Mouse (Mus musculus): ENCODE data around the gene Gbx2. TPM values are rescaled to one million over a fixed set of nuclear protein-coding genes. Genes with fewer than 3 reads are reported as not detected.

Gbx2 gene
- polyA plus RNA-seq, 1 experiment from 2014 or later: 41.2 TPM

- 4% methylated on average over 10 of the region's 10 CpGs for WGBS
- peak overlapping the region; percentile 85; the same call in 1 of the 2 replicates for H3K27ac ChIP-seq
- DNase-seq (ENCODE audit: low spot score): no peak
- peaks cover 56% of the 10 kb centered on the region for H3K4me1 ChIP-seq (replicated peaks)
- 0 out of 2 replicates have a peak, but pooled peaks cover 4% of the 10 kb centered on the region for H3K9me3 ChIP-seq
- H3K27me3 ChIP-seq (ENCODE audit: insufficient read depth, poor library complexity, severe bottlenecking): peaks cover 100% of the 10 kb centered on the region
- no peaks in the 10 kb centered on the region for H3K36me3 ChIP-seq
- peak overlapping the region; percentile 54; the same call in 1 of the 2 replicates for H3K4me3 ChIP-seq
Measured at GRCm38 (mm10) chr1:89921806-89922205, 9.2 kb downstream of the Gbx2 start.

GRCm38 (mm10) chr1:89919206-89919605, 11.8 kb downstream of the Gbx2 start:
- 82% methylated on average over 6 of the region's 6 CpGs for WGBS
- Histone ChIP-seq H3K4me1 (replicated peaks) (peaks cover 30% of the 10 kb centered on the region), H3K4me3 (no peak overlapping the region), H3K9me3 (0 out of 2 replicates have a peak, but pooled peaks cover 4% of the 10 kb centered on the region), H3K27ac (no peak overlapping the region), H3K36me3 (no peaks in the 10 kb centered on the region), H3K27me3 (ENCODE audit: insufficient read depth, poor library complexity, severe bottlenecking) (peaks cover 80% of the 10 kb centered on the region)
- no peak for DNase-seq (ENCODE audit: low spot score)

DNA sequence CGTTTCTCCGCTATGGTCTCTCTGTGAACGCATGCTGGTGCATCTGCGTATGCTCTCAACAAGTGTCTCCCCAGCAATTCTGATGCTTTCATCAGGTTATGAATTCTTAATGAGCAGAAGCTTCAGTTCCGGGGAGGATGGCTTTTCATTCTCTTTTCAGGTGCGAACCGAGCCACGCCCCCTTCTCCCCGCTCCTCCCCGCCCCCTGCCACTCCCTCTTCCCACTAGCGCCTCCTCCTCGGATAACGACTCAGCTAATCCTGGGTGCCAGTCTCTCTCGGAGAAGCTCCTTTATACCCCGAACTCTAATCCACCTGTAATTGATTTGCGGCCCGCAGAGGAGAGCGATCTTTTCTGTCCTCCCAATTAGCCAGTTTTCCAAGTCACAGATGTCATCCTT, 12.9 kb downstream of the Gbx2 start:
- Histone ChIP-seq H3K4me1 (replicated peaks) (peaks cover 19% of the 10 kb centered on the region), H3K4me3 (no peak overlapping the region), H3K27me3 (ENCODE audit: insufficient read depth, poor library complexity, severe bottlenecking) (peaks cover 69% of the 10 kb centered on the region), H3K9me3 (0 out of 2 replicates have a peak, but pooled peaks cover 4% of the 10 kb centered on the region), H3K27ac (no peak overlapping the region), H3K36me3 (no peaks in the 10 kb centered on the region)
- DNase-seq (ENCODE audit: low spot score): no peak
- 34% methylated on average over 18 of the region's 18 CpGs for WGBS

DNA sequence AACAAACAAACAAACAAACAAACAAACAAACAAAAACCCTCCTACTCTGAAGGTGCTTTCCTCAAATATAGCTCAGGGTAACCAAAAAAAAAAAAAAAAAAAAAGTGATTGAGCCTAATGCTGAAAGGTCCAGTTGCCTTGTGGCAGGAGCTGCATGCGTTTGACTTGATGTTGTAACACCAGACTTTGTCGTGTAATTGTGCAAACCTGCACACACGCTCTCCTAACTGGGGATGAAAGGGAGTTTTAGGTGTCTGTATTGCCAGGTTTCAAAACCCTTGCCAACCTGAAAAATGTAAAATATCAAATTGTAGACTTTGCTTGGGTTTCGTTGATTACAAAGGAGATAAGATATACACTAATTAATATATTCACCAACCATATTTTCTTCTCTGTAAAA, 17.4 kb downstream of the Gbx2 start:
- peaks cover 38% of the 10 kb centered on the region for H3K27me3 ChIP-seq (ENCODE audit: insufficient read depth, poor library complexity, severe bottlenecking)
- WGBS: 85% methylated on average over 4 of the region's 4 CpGs
- H3K36me3 ChIP-seq: no peaks in the 10 kb centered on the region
- peaks cover 7% of the 10 kb centered on the region for H3K4me1 ChIP-seq (replicated peaks)
- DNase-seq (ENCODE audit: low spot score): no peak
- H3K4me3 ChIP-seq: no peak overlapping the region
- H3K27ac ChIP-seq: no peak overlapping the region
- H3K9me3 ChIP-seq: 0 out of 2 replicates have a peak, but pooled peaks cover under 1% of the 10 kb centered on the region

DNA sequence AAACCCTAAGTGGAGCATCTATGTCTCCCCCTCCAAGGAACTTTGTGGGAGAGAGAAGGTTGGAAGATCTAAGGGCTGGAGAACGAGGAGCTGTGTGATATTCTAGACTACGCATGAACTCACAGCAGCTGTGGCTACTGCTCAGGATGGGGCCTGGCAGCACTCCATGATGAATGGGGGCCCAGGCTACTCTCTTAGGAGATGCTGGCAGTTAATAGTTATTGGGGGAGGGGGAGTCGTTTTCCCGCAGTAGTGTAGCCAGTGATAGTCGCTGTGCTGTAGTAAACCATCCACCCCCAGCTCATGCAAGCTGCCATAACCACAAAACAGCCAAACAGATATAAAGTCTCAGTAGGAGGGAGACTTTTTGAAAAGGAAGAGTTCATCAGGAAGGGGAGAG, 18.6 kb downstream of the Gbx2 start:
- Histone ChIP-seq H3K4me1 (replicated peaks) (peaks cover 7% of the 10 kb centered on the region), H3K36me3 (no peaks in the 10 kb centered on the region), H3K27me3 (ENCODE audit: insufficient read depth, poor library complexity, severe bottlenecking) (peaks cover 25% of the 10 kb centered on the region), H3K4me3 (no peak overlapping the region), H3K27ac (no peak overlapping the region), H3K9me3 (peaks cover 2% of the 10 kb centered on the region; the same call in 1 of the 2 replicates)
- 46% methylated on average over 5 of the region's 5 CpGs for WGBS
- DNase-seq (ENCODE audit: low spot score): no peak

DNA sequence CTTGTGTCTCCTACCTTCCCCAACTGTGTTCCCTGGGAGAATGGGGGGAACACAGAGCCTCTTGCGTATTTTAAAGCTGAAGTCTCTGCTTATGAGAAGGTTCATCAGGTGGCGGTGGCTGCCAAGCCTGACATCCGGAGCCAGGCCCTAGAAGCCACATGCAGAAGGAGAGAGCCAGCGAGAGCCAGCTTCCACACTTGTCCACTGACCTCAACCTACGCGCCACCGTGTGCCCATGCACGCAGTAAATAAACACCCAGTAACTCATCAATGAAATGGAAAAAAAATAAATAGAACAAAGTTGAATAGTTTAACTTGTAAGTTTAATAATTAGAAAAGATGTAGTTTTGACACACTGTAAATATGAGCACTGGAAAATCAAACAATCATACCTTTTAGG, 21.2 kb downstream of the Gbx2 start:
- no peak overlapping the region for H3K27ac ChIP-seq
- 93% methylated on average over 8 of the region's 8 CpGs for WGBS

GRCm38 (mm10) chr1:89902641-89903040, 28.3 kb downstream of the Gbx2 start:
- DNase-seq (ENCODE audit: low spot score): no peak
- peaks cover 16% of the 10 kb centered on the region for H3K9me3 ChIP-seq
- H3K36me3 ChIP-seq: peaks cover 5% of the 10 kb centered on the region; the same call in 1 of the 2 replicates
- H3K27me3 ChIP-seq (ENCODE audit: insufficient read depth, poor library complexity, severe bottlenecking): peaks cover 3% of the 10 kb centered on the region; the same call in 1 of the 2 replicates
- no peak overlapping the region for H3K27ac ChIP-seq
- H3K4me3 ChIP-seq: no peak overlapping the region
- 89% methylated on average over 1 of the region's 1 CpGs for WGBS
- peaks cover 8% of the 10 kb centered on the region; the same call in 1 of the 2 replicates for H3K4me1 ChIP-seq (replicated peaks)

More for the DNA sequence above, 21.2 kb downstream of the Gbx2 start:
- DNase-seq (ENCODE audit: low spot score): no peak
- H3K9me3 ChIP-seq: peaks cover 16% of the 10 kb centered on the region
- H3K4me1 ChIP-seq (replicated peaks): peaks cover 7% of the 10 kb centered on the region
- H3K27me3 ChIP-seq (ENCODE audit: insufficient read depth, poor library complexity, severe bottlenecking): peaks cover 13% of the 10 kb centered on the region
- no peak overlapping the region for H3K4me3 ChIP-seq
- H3K36me3 ChIP-seq: peaks cover 5% of the 10 kb centered on the region; the same call in 1 of the 2 replicates

DNA sequence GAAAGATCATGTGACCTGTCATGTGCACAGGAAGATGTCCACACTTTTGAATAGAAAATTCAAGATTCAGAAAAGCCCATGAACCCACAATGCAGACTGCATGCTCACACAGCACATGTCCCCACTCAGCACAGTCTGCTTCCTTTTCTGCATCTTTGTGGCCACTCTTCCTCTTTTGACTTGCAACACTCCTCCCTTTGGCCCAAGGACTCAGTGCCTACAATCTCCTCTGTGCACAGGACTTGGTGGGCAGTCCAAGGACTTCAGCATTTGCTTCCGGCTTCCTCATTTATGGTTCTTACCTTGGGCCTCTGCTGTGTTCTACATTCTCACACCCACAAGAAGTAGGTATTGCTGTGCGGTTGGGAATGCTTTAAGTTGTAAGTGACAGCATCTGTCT, 28.7 kb downstream of the Gbx2 start:
- Histone ChIP-seq H3K27me3 (ENCODE audit: insufficient read depth, poor library complexity, severe bottlenecking) (peaks cover 3% of the 10 kb centered on the region; the same call in 1 of the 2 replicates), H3K27ac (no peak overlapping the region), H3K9me3 (peaks cover 13% of the 10 kb centered on the region), H3K36me3 (peaks cover 5% of the 10 kb centered on the region; the same call in 1 of the 2 replicates), H3K4me1 (replicated peaks) (peaks cover 8% of the 10 kb centered on the region; the same call in 1 of the 2 replicates), H3K4me3 (no peak overlapping the region)
- no peak for DNase-seq (ENCODE audit: low spot score)
- 94% methylated on average over 2 of the region's 2 CpGs for WGBS

DNA sequence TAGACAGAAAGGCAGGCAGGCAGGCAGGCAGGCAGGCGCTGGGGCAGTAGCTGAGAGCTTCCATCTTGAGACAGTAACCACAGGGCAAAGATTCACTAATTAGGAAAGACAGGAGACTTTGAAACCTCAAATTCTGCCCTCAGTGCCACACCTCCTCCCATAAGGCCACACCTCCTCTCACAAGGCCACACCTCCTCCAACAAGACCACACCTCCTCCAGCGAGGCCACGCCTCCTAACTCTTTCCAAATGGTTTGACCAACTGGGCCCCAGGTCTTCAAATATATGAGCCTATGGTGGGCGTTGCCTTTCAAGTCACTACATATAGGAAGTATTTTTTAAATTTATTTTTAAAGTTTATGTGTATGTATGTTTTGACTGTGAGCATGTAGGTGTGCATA, 29.6 kb downstream of the Gbx2 start:
- Histone ChIP-seq H3K9me3 (peaks cover 4% of the 10 kb centered on the region), H3K27ac (no peak overlapping the region), H3K4me3 (no peak overlapping the region), H3K4me1 (replicated peaks) (peaks cover 8% of the 10 kb centered on the region; the same call in 1 of the 2 replicates), H3K27me3 (ENCODE audit: insufficient read depth, poor library complexity, severe bottlenecking) (peaks cover 3% of the 10 kb centered on the region; the same call in 1 of the 2 replicates), H3K36me3 (0 out of 2 replicates have a peak, but pooled peaks cover 6% of the 10 kb centered on the region)
- DNase-seq (ENCODE audit: low spot score): no peak
- WGBS: 90% methylated on average over 4 of the region's 4 CpGs

GRCm38 (mm10) chr1:89899761-89900445, 31.1 kb downstream of the Gbx2 start:
- H3K4me1 ChIP-seq (replicated peaks): peaks cover 10% of the 10 kb centered on the region; the same call in 1 of the 2 replicates
- H3K36me3 ChIP-seq: peaks cover 12% of the 10 kb centered on the region; the same call in 1 of the 2 replicates
- H3K27ac ChIP-seq: no peak overlapping the region
- H3K27me3 ChIP-seq (ENCODE audit: insufficient read depth, poor library complexity, severe bottlenecking): peaks cover 3% of the 10 kb centered on the region; the same call in 1 of the 2 replicates
- H3K9me3 ChIP-seq: no peaks in the 10 kb centered on the region
- DNase-seq (ENCODE audit: low spot score): no peak
- WGBS: 88% methylated on average over 11 of the region's 11 CpGs
- H3K4me3 ChIP-seq: no peak overlapping the region

DNA sequence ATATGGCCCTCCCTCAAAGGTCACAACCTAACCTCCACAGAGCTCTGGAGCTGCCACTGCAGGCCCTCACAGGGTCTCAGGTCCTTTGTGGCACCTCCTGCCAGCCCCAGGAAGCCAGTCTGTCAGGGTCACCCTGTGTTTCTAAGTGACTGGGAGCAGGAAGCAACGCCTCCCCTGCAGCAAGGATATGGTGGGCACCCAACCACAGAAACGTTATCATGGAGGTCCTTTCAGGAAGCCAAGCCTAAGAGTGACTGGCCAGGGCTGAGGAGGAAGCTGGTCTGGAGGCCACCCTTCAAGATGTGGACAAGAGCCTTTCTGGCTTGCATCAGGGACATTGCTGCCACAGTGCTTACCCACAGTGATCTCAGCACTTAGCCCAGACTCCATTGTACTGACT, 31.9 kb downstream of the Gbx2 start:
- Histone ChIP-seq H3K27me3 (ENCODE audit: insufficient read depth, poor library complexity, severe bottlenecking) (peaks cover 3% of the 10 kb centered on the region; the same call in 1 of the 2 replicates), H3K4me3 (no peak overlapping the region), H3K4me1 (replicated peaks) (peaks cover 13% of the 10 kb centered on the region), H3K36me3 (peaks cover 12% of the 10 kb centered on the region; the same call in 1 of the 2 replicates), H3K27ac (no peak overlapping the region), H3K9me3 (no peaks in the 10 kb centered on the region)
- DNase-seq (ENCODE audit: low spot score): no peak
- WGBS: 86% methylated on average over 2 of the region's 2 CpGs

GRCm38 (mm10) chr1:89895801-89896200, 35.2 kb downstream of the Gbx2 start:
- Histone ChIP-seq H3K4me1 (replicated peaks) (peaks cover 45% of the 10 kb centered on the region), H3K27ac (no peak overlapping the region), H3K36me3 (peaks cover 18% of the 10 kb centered on the region), H3K27me3 (ENCODE audit: insufficient read depth, poor library complexity, severe bottlenecking) (peaks cover 8% of the 10 kb centered on the region; the same call in 1 of the 2 replicates), H3K4me3 (no peak overlapping the region), H3K9me3 (no peaks in the 10 kb centered on the region)
- DNase-seq (ENCODE audit: low spot score): no peak
- WGBS: 89% methylated on average over 5 of the region's 5 CpGs

DNA sequence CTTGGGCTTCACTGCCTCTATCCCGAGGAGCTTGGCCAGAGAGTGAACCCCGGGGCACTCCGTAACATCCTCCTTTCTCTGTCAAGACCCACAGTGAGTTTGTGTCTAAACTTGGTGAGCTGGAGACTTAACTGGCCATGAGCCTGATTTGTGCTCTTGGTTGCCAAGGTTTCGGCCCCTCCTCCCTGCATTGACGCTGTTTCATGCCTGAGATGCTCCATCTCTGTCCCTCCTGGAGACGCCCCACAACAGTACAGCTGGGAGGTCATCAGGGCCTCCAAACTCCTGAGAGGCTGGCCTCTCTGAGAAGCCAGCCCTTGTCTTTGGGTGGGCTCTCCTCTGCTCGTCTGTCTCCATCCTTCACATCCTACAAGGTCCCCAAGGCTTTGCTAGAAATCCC, 38.7 kb downstream of the Gbx2 start:
- Histone ChIP-seq H3K27ac (peak overlapping the region; percentile 73), H3K9me3 (no peaks in the 10 kb centered on the region), H3K36me3 (peaks cover 52% of the 10 kb centered on the region), H3K4me1 (replicated peaks) (peaks cover 56% of the 10 kb centered on the region), H3K4me3 (no peak overlapping the region), H3K27me3 (ENCODE audit: insufficient read depth, poor library complexity, severe bottlenecking) (peaks cover 19% of the 10 kb centered on the region; the same call in 1 of the 2 replicates)
- peak; percentile 73 for DNase-seq (ENCODE audit: low spot score)
- WGBS: 25% methylated on average over 7 of the region's 7 CpGs

All from hindbrain, embryonic 10.5 days (tissue).